Mouse (Mus musculus): ENCODE data around the gene Tmem223. TPM values are rescaled to one million over a fixed set of nuclear protein-coding genes. Genes with fewer than 3 reads are reported as not detected.

The Tmem223 gene
- polyA plus RNA-seq, 1 experiment = 238 TPM

GRCm38 (mm10) chr19:8786008-8786781 lies 15.4 kb downstream of the Tmem223 start, which contains the start of gene Taf6l:
Taf6l (minus strand) TSS chr19:8786417.
- Histone ChIP-seq H3K4me1 (ENCODE audit: control insufficient read depth, insufficient read depth, low read length) (no peaks in the 10 kb centered on the region), H3K36me3 (ENCODE audit: control insufficient read depth, insufficient read depth, low read length) (no peaks in the 10 kb centered on the region), H3K27ac (ENCODE audit: insufficient read depth, low read depth, low read length) (peak within 1 kb of the TSS; percentile 46; the same call in 1 of the 2 replicates), H3K27me3 (replicated peaks; ENCODE audit: control insufficient read depth, insufficient read depth, low read length) (no peaks in the 10 kb centered on the region), H3K4me3 (ENCODE audit: insufficient read depth, low read depth, low read length) (peak within 1 kb of the TSS; percentile 58)
- peak; percentile 98 for DNase-seq
- TF ChIP-seq CTCF (conservative IDR thresholded peaks at IDR 0.05; ENCODE audit: insufficient read depth, insufficient read length, low read depth, low read length) = no peak; the same call in 1 of the 2 replicates
- TF ChIP-seq POLR2A (IDR thresholded peaks at IDR 0.05; ENCODE audit: low read depth, low read length) = no peak
- 1% methylated on average over 32 of the region's 32 CpGs for WGBS

GRCm38 (mm10) chr19:8788521-8788920 lies 17.7 kb downstream of the Tmem223 start:
- WGBS = 49% methylated on average over 3 of the region's 3 CpGs
- no peak overlapping the region for H3K27ac ChIP-seq (ENCODE audit: insufficient read depth, low read depth, low read length)
- no peaks in the 10 kb centered on the region for H3K36me3 ChIP-seq (ENCODE audit: control insufficient read depth, insufficient read depth, low read length)
- no peaks in the 10 kb centered on the region for H3K27me3 ChIP-seq (replicated peaks; ENCODE audit: control insufficient read depth, insufficient read depth, low read length)
- H3K4me3 ChIP-seq (ENCODE audit: insufficient read depth, low read depth, low read length) = no peak overlapping the region
- TF ChIP-seq POLR2A (IDR thresholded peaks at IDR 0.05; ENCODE audit: low read depth, low read length) (no peak), CTCF (conservative IDR thresholded peaks at IDR 0.05; ENCODE audit: insufficient read depth, insufficient read length, low read depth, low read length) (no peak)
- no peaks in the 10 kb centered on the region for H3K4me1 ChIP-seq (ENCODE audit: control insufficient read depth, insufficient read depth, low read length)
- DNase-seq = no peak

- Histone ChIP-seq H3K4me3 (ENCODE audit: insufficient read depth, low read depth, low read length) (no peak overlapping the region), H3K27me3 (replicated peaks; ENCODE audit: control insufficient read depth, insufficient read depth, low read length) (no peaks in the 10 kb centered on the region), H3K36me3 (ENCODE audit: control insufficient read depth, insufficient read depth, low read length) (no peaks in the 10 kb centered on the region), H3K4me1 (ENCODE audit: control insufficient read depth, insufficient read depth, low read length) (no peaks in the 10 kb centered on the region), H3K27ac (ENCODE audit: insufficient read depth, low read depth, low read length) (no peak overlapping the region)
- TF ChIP-seq CTCF (conservative IDR thresholded peaks at IDR 0.05; ENCODE audit: insufficient read depth, insufficient read length, low read depth, low read length) = no peak
- TF ChIP-seq POLR2A (IDR thresholded peaks at IDR 0.05; ENCODE audit: low read depth, low read length) = no peak
- DNase-seq = no peak
- WGBS = 49% methylated on average over 1 of the region's 1 CpGs
Observed at GRCm38 (mm10) chr19:8789171-8789570, 18.4 kb downstream of the Tmem223 start.

GRCm38 (mm10) chr19:8790171-8790570 lies 19.4 kb downstream of the Tmem223 start:
- Histone ChIP-seq H3K4me3 (ENCODE audit: insufficient read depth, low read depth, low read length) (no peak overlapping the region), H3K27me3 (replicated peaks; ENCODE audit: control insufficient read depth, insufficient read depth, low read length) (no peaks in the 10 kb centered on the region), H3K36me3 (ENCODE audit: control insufficient read depth, insufficient read depth, low read length) (no peaks in the 10 kb centered on the region), H3K4me1 (ENCODE audit: control insufficient read depth, insufficient read depth, low read length) (no peaks in the 10 kb centered on the region), H3K27ac (ENCODE audit: insufficient read depth, low read depth, low read length) (no peak overlapping the region)
- no peak for DNase-seq
- TF ChIP-seq CTCF (conservative IDR thresholded peaks at IDR 0.05; ENCODE audit: insufficient read depth, insufficient read length, low read depth, low read length) (no peak), POLR2A (IDR thresholded peaks at IDR 0.05; ENCODE audit: low read depth, low read length) (no peak)
- WGBS = 75% methylated on average over 7 of the region's 7 CpGs

GRCm38 (mm10) chr19:8798264-8798946 lies 27.6 kb downstream of the Tmem223 start, which contains the start of gene Polr2g:
Polr2g (minus strand) TSS chr19:8798577.
- Histone ChIP-seq H3K27me3 (replicated peaks; ENCODE audit: control insufficient read depth, insufficient read depth, low read length) (no peaks in the 10 kb centered on the region), H3K4me3 (ENCODE audit: insufficient read depth, low read depth, low read length) (peak within 1 kb of the TSS; percentile 85), H3K4me1 (ENCODE audit: control insufficient read depth, insufficient read depth, low read length) (no peaks in the 10 kb centered on the region; the same call in 1 of the 2 replicates), H3K27ac (ENCODE audit: insufficient read depth, low read depth, low read length) (peak within 1 kb of the TSS; percentile 37), H3K36me3 (ENCODE audit: control insufficient read depth, insufficient read depth, low read length) (no peaks in the 10 kb centered on the region)
- under 1% methylated on average over 25 of the region's 25 CpGs for WGBS
- peak; percentile 96 for DNase-seq
- TF ChIP-seq CTCF (conservative IDR thresholded peaks at IDR 0.05; ENCODE audit: insufficient read depth, insufficient read length, low read depth, low read length) (no peak), POLR2A (IDR thresholded peaks at IDR 0.05; ENCODE audit: low read depth, low read length) (peak; percentile 73)

- DNase-seq = no peak
- no peaks in the 10 kb centered on the region; the same call in 1 of the 2 replicates for H3K4me1 ChIP-seq (ENCODE audit: control insufficient read depth, insufficient read depth, low read length)
- no peaks in the 10 kb centered on the region for H3K36me3 ChIP-seq (ENCODE audit: control insufficient read depth, insufficient read depth, low read length)
- no peaks in the 10 kb centered on the region for H3K27me3 ChIP-seq (replicated peaks; ENCODE audit: control insufficient read depth, insufficient read depth, low read length)
- H3K4me3 ChIP-seq (ENCODE audit: insufficient read depth, low read depth, low read length) = no peak overlapping the region
- TF ChIP-seq POLR2A (IDR thresholded peaks at IDR 0.05; ENCODE audit: low read depth, low read length) (no peak), CTCF (conservative IDR thresholded peaks at IDR 0.05; ENCODE audit: insufficient read depth, insufficient read length, low read depth, low read length) (no peak)
- no peak overlapping the region; the same call in 1 of the 2 replicates for H3K27ac ChIP-seq (ENCODE audit: insufficient read depth, low read depth, low read length)
Observed at GRCm38 (mm10) chr19:8798947-8799315, 28.1 kb downstream of the Tmem223 start.

Measured in kidney, adult 2 months (tissue).